Mouse (Mus musculus): ENCODE measurements at regions not wholly inside any gene's neighbourhood (a gene's known extent, or its start where the extent isn't known, plus 50 kb on each side); places are given as distances from the start of the nearest gene placed in this dataset.

- no peak for DNase-seq (ENCODE audit: low spot score in 2 of 2)
These were observed 52.0 kb upstream of the C030005K15Rik start for GRCm38 (mm10) chr10:97778531-97778930.

- no peak for DNase-seq (ENCODE audit: low spot score in 2 of 2)
These were observed 52.8 kb upstream of the C030005K15Rik start for GRCm38 (mm10) chr10:97779335-97779734.

DNA sequence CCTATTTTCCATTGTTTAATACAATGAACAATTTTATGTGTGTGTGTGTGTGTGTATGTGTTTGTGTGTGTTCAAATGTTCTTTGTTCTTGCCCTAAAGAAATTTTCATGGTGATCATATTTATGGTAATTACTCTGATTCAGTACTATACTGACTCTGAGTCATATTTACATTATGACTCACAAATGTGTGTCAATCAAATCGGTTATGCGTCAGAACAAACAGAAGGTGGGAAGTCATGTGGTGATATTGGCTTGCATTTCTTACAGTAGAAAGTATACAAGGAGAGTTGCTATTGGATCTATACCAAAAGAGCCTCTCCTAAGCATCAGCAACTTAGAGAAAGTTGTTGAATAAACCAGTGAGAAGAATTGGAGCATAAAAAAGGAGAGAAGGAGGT, 67.2 kb upstream of the C030005K15Rik start:
- no peak for DNase-seq (ENCODE audit: low spot score in 2 of 2)

DNA sequence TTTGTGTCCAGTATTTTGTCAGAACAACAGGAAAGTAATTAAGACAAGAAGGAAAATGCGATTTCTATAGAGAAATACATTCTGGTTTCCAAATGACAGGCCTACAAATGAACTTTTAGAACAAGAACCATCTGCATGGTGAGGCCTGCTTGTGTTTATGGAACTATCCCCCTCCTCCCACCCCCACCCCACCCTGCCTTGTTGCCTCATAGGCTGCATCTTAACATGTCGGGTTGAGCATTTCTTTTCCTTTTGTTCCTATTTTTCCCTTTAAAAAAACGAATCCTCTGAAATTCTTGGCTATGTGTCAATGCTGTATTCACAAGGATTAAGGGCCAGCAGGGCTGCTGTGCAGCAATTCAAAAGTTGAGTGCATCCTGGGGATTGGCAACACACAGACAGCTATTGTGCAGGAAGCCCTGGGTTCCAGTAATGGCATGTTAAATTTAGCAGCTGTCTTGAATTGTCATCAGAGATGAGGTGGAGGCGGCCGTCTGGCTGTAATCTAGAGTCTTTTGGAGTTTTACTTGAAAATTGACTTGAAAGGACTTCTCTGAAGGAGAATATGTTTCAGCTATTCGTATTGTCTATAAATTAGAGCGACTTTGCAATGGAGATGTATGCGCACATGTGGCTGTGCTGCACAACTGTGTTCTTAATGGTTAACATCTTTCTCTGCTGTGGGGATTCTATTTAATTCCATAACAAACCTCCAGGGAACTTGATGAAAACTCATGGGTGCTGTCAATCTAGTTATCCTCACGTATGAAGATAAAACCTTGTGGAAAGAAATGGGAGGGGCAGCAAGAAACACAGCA, 75.1 kb upstream of the C030005K15Rik start:
- peak; percentile 15 to 56 for DNase-seq (ENCODE audit: low spot score in 2 of 2)

- peak in 1 of 2 experiments; percentile 31 for DNase-seq (ENCODE audit: low spot score in 2 of 2)
These were observed 81.4 kb upstream of the C030005K15Rik start for GRCm38 (mm10) chr10:97807947-97808346.

DNA sequence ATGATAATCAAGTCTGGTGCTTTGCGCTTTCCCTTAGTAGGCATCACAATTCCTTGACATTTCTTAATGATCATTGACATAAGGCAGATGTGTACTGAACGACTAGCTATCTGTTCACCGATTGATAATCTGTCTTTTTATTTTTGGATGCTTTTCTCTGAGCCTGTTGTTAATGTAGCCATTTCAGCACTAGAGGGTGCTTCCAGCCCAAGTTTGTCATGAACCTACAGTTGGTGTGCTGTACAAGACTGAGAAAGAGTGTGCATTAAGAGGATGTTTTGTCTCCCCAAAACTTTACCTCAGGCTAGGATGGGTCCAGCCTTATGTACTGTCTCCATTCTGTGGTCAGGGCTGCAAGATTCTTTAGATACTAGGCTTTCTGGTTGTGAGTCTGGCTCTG, 116.0 kb upstream of the C030005K15Rik start:
- DNase-seq (ENCODE audit: low spot score in 2 of 2), result peak in 1 of 2 experiments; percentile 64

DNA sequence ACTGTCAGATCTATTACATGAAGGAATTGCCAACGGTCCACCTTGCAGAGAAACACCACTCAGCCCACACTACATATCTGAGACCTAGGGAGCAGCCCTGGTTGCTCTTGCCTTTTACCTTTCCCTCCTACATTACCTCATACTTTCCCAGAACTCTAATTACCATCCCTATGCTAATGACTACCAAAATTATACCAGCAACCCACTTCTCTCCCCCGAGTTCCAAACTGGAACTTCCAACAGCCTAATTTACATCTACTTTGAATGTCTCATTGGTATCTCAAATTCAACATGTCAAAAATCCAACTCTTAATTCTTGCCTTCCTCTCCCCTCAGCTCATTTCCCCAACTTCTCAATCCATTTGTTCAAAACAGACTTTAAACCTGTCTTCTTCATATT, 124.9 kb upstream of the C030005K15Rik start:
- DNase-seq (ENCODE audit: low spot score in 2 of 2), result no peak

- DNase-seq (ENCODE audit: low spot score in 2 of 2), result no peak
These were observed 150.5 kb upstream of the C030005K15Rik start for GRCm38 (mm10) chr10:97877088-97877487.

- DNase-seq (ENCODE audit: low spot score in 2 of 2), result no peak
These were observed 159.5 kb upstream of the C030005K15Rik start for GRCm38 (mm10) chr10:97886049-97886448.

DNA sequence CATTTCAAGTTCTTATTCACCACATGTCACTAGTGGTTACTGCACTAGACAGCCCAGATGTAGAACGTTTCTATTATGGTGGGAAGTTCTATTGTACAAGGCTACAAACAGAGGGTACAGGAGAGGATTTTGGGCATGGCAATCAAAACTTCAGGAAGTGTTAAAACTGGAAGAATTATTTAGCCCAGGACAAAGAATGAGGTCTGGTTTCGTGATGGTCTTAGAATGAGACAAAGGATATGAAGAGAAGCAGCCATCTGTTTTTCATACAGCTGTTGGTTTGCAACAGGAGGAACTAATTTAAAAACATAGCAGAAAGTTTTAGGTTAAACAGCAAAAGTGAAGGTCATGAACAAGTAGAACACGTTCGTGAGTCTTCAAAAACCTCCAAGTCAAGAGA, 179.2 kb upstream of the C030005K15Rik start:
- DNase-seq (ENCODE audit: low spot score in 2 of 2), result no peak

DNA sequence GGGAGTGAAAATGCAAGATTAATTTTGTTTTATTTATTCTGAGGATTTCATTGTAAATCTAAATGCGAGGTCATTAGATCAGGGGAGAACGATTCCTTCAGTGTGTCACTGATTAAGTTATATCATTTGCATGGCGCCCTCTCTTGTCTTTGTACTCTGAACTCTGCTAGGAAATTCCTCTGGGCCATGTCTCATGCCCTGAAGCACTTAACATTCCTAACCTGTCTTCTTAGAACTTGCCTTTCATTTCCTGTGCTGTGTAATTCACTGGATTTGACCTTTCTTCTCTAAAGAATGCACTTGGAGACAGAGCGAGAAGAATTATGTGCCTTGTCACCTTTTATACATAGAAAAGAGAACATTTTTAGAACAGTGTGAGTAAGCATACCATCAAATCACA, 199.0 kb upstream of the C030005K15Rik start:
- DNase-seq (ENCODE audit: low spot score in 2 of 2), result no peak

- peak in 1 of 2 experiments; percentile 18 for DNase-seq (ENCODE audit: low spot score in 2 of 2)
These were observed 213.8 kb upstream of the C030005K15Rik start for GRCm38 (mm10) chr10:97940345-97940744.

DNA sequence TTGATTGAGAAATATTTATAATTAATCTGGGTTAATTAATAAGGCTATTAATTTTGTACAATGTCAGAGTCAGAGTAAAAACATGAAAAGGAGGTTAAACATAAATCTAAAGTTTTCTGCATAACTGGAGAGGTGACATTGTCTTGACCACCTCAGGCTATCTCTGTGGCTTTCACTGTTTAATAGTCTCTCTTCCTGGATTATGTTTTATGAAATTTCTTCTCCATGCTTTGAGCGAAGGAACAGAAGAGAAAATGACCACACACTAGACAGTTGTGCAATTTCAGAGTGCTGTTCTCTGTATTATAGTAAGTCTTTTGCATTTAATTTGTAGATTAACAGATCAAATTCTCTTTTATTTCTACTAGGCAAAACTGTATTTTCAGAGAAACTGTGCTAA, 239.3 kb upstream of the C030005K15Rik start:
- DNase-seq (ENCODE audit: low spot score in 2 of 2), result no peak

- DNase-seq (ENCODE audit: low spot score in 2 of 2), result no peak
These were observed 240.4 kb upstream of the C030005K15Rik start for GRCm38 (mm10) chr10:97966931-97967330.

DNA sequence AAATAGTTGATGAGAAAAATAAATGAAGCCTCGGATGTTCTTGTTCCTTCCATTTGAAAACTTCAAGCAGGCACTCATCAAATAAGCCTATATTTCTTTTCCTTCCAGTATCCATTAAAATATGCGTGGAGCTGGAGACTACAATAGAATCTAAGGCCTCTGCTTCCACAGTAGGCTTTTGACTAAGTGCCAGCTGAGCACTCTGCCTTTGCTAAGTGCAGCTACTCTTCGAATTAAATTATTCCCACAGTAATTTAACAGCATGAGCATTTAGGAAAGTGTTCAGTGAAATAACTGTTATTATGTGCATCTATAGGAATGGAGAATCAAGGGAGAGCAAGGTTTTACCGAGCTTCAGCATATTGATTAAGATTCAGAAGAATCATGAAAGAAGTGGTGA, 280.5 kb upstream of the C030005K15Rik start:
- peak; percentile 25 to 60 for DNase-seq (ENCODE audit: low spot score in 2 of 2)

GRCm38 (mm10) chr10:98008355-98008754, 281.8 kb upstream of the C030005K15Rik start:
- DNase-seq (ENCODE audit: low spot score in 2 of 2), result no peak

DNA sequence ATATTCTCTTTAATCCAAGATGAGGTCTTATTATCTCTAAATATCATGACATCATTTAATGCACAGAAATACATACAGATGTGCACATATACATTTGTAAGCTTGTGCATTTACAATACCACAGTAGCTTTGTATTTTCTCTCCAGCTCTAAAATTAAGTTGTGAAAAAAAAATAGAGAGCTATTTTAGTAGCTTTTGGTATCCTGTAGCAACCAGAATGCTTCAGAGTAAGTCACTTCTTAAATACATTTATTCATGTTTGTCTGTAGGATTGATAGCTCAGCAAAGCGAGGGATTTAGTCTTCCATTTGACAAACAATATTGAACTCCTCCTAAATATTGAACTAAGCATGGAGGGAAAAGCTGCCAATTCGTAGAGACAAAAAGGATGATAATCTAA, 286.4 kb upstream of the C030005K15Rik start:
- no peak for DNase-seq (ENCODE audit: low spot score in 2 of 2)

DNA sequence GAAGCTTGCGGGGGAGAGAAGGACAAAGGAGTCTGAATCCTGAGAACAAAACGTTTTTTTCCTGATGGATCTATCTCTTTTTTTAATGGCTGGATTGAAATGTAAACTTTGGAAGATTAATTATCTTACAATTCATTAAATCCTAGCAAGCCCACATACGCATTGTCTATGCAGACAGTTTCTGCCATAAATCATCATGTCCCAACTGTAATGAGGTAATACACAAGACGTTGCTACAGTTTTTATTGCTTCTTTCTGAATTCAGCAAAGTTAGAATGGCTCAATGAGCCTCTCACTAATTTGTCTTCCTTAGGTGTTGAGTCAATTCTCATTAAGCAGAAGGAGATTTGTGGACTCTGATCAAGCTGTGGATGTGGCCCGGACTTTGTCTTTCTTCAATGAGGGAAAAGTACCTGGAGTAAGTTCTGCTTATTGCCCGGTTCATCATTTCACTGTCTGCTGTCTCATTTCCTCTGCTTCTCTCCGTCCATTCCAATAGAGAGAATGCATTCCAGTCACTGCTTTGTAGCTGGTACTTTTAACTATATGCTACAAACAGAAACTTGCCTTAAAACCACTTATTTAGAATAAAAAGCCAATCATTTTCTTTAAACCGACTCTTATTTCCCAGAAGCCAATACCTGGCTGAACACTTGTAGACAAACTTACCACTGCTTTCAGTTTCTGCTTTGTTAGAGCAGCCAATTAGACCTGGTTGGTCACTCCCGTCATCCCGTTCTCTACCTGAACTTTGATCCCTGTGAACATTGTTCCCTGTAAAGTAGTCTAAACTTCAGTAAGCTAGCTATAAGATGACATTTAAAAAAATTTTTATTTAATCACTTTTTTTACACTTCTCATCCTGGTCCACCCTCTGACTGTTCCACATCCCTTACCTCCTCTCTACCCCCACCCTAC, 288.7 kb upstream of the C030005K15Rik start:
- DNase-seq (ENCODE audit: low spot score in 2 of 2), result no peak

- no peak for DNase-seq (ENCODE audit: low spot score in 2 of 2)
These were observed 290.2 kb upstream of the C030005K15Rik start for GRCm38 (mm10) chr10:98016596-98017304.

DNA sequence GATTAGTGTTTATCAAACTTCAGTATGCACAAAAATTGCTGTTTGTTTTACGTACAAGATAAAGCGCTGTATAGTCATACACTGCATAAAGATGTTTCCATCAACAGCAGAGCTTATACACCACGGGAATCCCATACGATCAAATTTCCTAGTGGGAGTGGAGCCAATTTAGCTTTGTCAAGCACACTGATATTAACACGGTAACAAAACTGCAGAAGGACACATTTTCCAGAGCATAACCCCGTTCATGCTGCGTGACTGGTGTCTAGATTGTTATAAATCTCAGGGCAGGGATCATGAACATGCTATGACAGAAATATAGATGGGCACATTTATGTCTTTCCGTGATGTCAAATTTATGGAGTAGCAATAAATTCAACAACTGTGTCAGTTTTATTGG, 302.6 kb upstream of the C030005K15Rik start:
- DNase-seq (ENCODE audit: low spot score in 2 of 2), result no peak

- no peak for DNase-seq (ENCODE audit: low spot score in 2 of 2)
These were observed 303.1 kb upstream of the C030005K15Rik start for GRCm38 (mm10) chr10:98029621-98030020.

All from layer of hippocampus, adult 18-20 months (tissue).